Mouse (Mus musculus) limb, embryonic 11.5 days (tissue): ENCODE measurements around the gene Csf1. TPM values are rescaled to one million over a fixed set of nuclear protein-coding genes. Genes with fewer than 3 reads are reported as not detected.

Experiments used
- ATAC-seq: fragments of 200-750 bp; cut with Nextera tagmentation; 2 replicates; pipeline ENCODE4 v1.8.0; 2017; ENCODE audit warnings: low read depth; ENCODE audit not compliant: insufficient number of reproducible peaks, low FRiP score, low TSS enrichment
- DNase-seq: peaks from one replicate; pipeline ENCODE4 v3.0.0-alpha.2; 2015; ENCODE audit warnings: low spot score
- H3K27ac ChIP-seq: fragments of 300-500 bp; sonication (generic); replicated peaks from 2 replicates; pipeline ENCODE4 v1.5.1; 2014; ENCODE audit warnings: low read depth, mild to moderate bottlenecking, low read length
- H3K27me3 ChIP-seq: fragments of 300-500 bp; sonication (generic); 2 replicates; pipeline ENCODE4 v1.6.1; 2014; ENCODE audit warnings: mild to moderate bottlenecking, low read length, mixed read lengths; ENCODE audit not compliant: control insufficient read depth, insufficient read depth
- H3K36me3 ChIP-seq: fragments of 300-500 bp; sonication (generic); 2 replicates; pipeline ENCODE4 v1.6.1; 2014; ENCODE audit warnings: mild to moderate bottlenecking, low read length, moderate library complexity, mixed read lengths; ENCODE audit not compliant: control insufficient read depth, insufficient read depth
- H3K4me1 ChIP-seq: fragments of 300-500 bp; sonication (generic); 2 replicates; pipeline ENCODE4 v1.6.1; 2014; ENCODE audit warnings: low read length, mixed read lengths; ENCODE audit not compliant: control insufficient read depth, insufficient read depth
- H3K4me2 ChIP-seq: fragments of 300-500 bp; sonication (generic); 2 replicates; pipeline ENCODE4 v1.6.1; 2014; ENCODE audit warnings: low read depth, mild to moderate bottlenecking, moderate library complexity; ENCODE audit not compliant: severe bottlenecking
- H3K4me3 ChIP-seq: fragments of 300-500 bp; sonication (generic); 2 replicates; pipeline ENCODE4 v1.5.1; 2014; ENCODE audit warnings: low read depth, low read length
- H3K9ac ChIP-seq: fragments of 300-500 bp; sonication (generic); 2 replicates; pipeline ENCODE4 v1.6.1; 2014; ENCODE audit warnings: mild to moderate bottlenecking, low read length
- H3K9me3 ChIP-seq: fragments of 300-500 bp; sonication (generic); 2 replicates; pipeline ENCODE4 v1.6.1; 2016; ENCODE audit warnings: low read length; ENCODE audit not compliant: control insufficient read depth
- WGBS: fragments of 180-500 bp; shearing (Covaris S2); extraction: QIAGEN DNeasy Blood & Tissue Kit; methylation state at CpG from one replicate; pipeline ENCODE4 v1.1.7; 2014; 5-methylcytosine and 5-hydroxymethylcytosine counted together
- polyA plus RNA-seq: library from polyadenylated mRNA; unstranded; fragments of >200 nt; fragmentation: Nextera tagmentation; extraction: Ambion mirVana; gene quantifications from 2 replicates; pipeline ENCODE4 v1.2.1, GENCODE M21; 2014

Csf1 gene
- polyA plus RNA-seq, 1 experiment from 2014 or later: 4.7 TPM

- Histone ChIP-seq H3K9me3 (no peaks in the 10 kb centered on the region), H3K4me3 (no peak overlapping the region), H3K36me3 (peaks cover 5% of the 10 kb centered on the region), H3K27me3 (no peaks in the 10 kb centered on the region), H3K27ac (no peak overlapping the region), H3K4me1 (0 out of 2 replicates have a peak, but pooled peaks cover 4% of the 10 kb centered on the region), H3K9ac (no peak overlapping the region), H3K4me2 (no peak overlapping the region)
- DNase-seq (no peak), ATAC-seq (no peak)
- WGBS: 76% methylated on average over 9 of the region's 9 CpGs
Observed at GRCm38 (mm10) chr3:107750775-107751540, 9.3 kb downstream of the Csf1 start.

- ATAC-seq: no peak
- no peak for DNase-seq
- Histone ChIP-seq H3K4me1 (0 out of 2 replicates have a peak, but pooled peaks cover 4% of the 10 kb centered on the region), H3K9me3 (no peaks in the 10 kb centered on the region), H3K4me3 (no peak overlapping the region), H3K9ac (no peak overlapping the region), H3K27me3 (no peaks in the 10 kb centered on the region), H3K4me2 (no peak overlapping the region), H3K36me3 (peaks cover 8% of the 10 kb centered on the region), H3K27ac (no peak overlapping the region)
- WGBS: 84% methylated on average over 4 of the region's 4 CpGs
Observed at GRCm38 (mm10) chr3:107749446-107749845, 10.8 kb downstream of the Csf1 start.

- no peak overlapping the region for H3K4me3 ChIP-seq
- WGBS: 82% methylated on average over 14 of the region's 14 CpGs
- no peak overlapping the region for H3K9ac ChIP-seq
- ATAC-seq (no peak), DNase-seq (no peak)
- no peak overlapping the region for H3K4me2 ChIP-seq
- no peaks in the 10 kb centered on the region for H3K27me3 ChIP-seq
- no peaks in the 10 kb centered on the region for H3K9me3 ChIP-seq
- H3K4me1 ChIP-seq: 0 out of 2 replicates have a peak, but pooled peaks cover 4% of the 10 kb centered on the region
- H3K36me3 ChIP-seq: peaks cover 8% of the 10 kb centered on the region
- H3K27ac ChIP-seq: no peak overlapping the region
Observed at GRCm38 (mm10) chr3:107748260-107748955, 11.9 kb downstream of the Csf1 start.

DNA sequence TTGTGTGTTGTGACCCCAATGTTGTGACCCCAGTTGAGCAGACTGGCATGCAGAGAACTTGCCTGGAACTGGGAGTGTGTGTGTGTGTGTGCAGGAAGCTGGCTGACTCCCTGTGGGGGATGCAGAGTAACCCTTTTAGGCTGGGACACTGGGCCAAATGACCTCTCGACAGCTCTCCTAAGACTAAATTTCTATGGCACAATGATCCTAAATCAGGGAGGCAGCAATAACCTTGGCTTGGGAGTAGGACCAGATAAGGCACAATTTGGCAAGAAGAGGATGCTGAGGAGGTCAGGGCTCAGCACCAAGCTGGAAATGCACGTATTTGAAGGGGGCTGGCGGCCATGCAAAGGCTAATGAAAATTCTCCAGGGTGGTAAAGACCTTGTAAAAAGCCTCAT lies 14.2 kb downstream of the Csf1 start:
- no peaks in the 10 kb centered on the region for H3K9me3 ChIP-seq
- no peak overlapping the region for H3K27ac ChIP-seq
- peaks cover 8% of the 10 kb centered on the region; the same call in 1 of the 2 replicates for H3K4me1 ChIP-seq
- H3K36me3 ChIP-seq: peaks cover 5% of the 10 kb centered on the region
- no peak overlapping the region for H3K4me2 ChIP-seq
- H3K27me3 ChIP-seq: no peaks in the 10 kb centered on the region
- ATAC-seq (no peak), DNase-seq (no peak)
- no peak overlapping the region for H3K4me3 ChIP-seq
- WGBS: 52% methylated on average over 3 of the region's 3 CpGs
- H3K9ac ChIP-seq: no peak overlapping the region

- Histone ChIP-seq H3K4me3 (no peak overlapping the region), H3K4me2 (no peak overlapping the region), H3K4me1 (peaks cover 21% of the 10 kb centered on the region), H3K9ac (no peak overlapping the region), H3K27me3 (no peaks in the 10 kb centered on the region), H3K36me3 (peaks cover 5% of the 10 kb centered on the region; the same call in 1 of the 2 replicates), H3K27ac (no peak overlapping the region), H3K9me3 (no peaks in the 10 kb centered on the region)
- no peak for ATAC-seq
- DNase-seq: no peak
- WGBS: 83% methylated on average over 1 of the region's 1 CpGs
Observed at GRCm38 (mm10) chr3:107743650-107744049, 16.6 kb downstream of the Csf1 start.

DNA sequence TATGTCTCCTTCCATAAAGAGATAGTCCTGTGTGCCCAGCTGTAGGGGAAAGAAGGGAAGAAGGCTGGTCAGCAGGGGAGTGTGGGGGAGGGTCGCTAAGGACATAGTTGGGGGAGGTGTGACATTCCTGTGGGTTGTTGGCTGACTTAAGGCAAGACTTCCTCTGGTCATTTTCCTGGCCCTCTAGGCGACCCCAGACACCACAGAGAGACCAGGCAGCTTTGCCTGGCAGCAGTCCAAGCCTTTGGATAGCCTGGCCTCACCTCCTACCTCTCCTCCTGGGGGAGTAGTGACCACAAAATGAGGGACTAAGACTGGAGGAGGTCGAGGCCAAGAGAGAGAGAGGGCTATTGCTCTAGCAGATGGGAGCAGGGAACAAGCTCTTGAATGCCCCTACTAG lies 17.2 kb downstream of the Csf1 start:
- DNase-seq (no peak), ATAC-seq (no peak)
- Histone ChIP-seq H3K36me3 (peaks cover 4% of the 10 kb centered on the region; the same call in 1 of the 2 replicates), H3K4me3 (no peak overlapping the region), H3K27ac (no peak overlapping the region), H3K27me3 (no peaks in the 10 kb centered on the region), H3K4me2 (no peak overlapping the region), H3K9me3 (no peaks in the 10 kb centered on the region), H3K4me1 (peaks cover 21% of the 10 kb centered on the region), H3K9ac (no peak overlapping the region)
- 32% methylated on average over 3 of the region's 3 CpGs for WGBS

- no peak for ATAC-seq
Observed at GRCm38 (mm10) chr3:107742071-107742710, 18.1 kb downstream of the Csf1 start.

DNA sequence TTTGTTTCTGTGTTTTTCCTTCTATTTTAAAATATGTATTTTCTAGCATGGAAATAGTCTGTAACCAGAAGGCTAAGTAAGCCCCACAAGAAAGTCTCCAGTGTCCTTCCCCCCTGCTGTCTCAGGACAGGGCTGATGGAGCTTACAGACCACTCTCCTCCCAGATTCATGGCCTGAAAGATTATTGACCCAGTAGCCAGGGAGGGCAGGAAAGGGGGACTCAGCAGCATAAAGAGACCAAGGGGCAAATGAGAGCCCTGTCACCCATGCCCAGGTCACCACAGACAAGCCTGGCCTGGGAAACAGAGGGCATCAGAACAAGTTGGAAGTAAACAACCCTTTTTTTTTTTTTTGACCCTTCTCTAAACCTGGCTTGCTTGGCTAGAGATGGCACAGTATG lies 18.9 kb downstream of the Csf1 start:
- H3K4me3 ChIP-seq: no peak overlapping the region
- no peak overlapping the region for H3K4me2 ChIP-seq
- H3K9ac ChIP-seq: no peak overlapping the region
- ATAC-seq (no peak), DNase-seq (no peak)
- 0 out of 2 replicates have a peak overlapping the region, but pooled peaks have one; percentile 30 for H3K27ac ChIP-seq
- no peaks in the 10 kb centered on the region for H3K27me3 ChIP-seq
- peaks cover 21% of the 10 kb centered on the region for H3K4me1 ChIP-seq
- H3K9me3 ChIP-seq: no peaks in the 10 kb centered on the region
- 0 out of 2 replicates have a peak, but pooled peaks cover 3% of the 10 kb centered on the region for H3K36me3 ChIP-seq

More at GRCm38 (mm10) chr3:107742071-107742710, 18.1 kb downstream of the Csf1 start:
- Histone ChIP-seq H3K27me3 (no peaks in the 10 kb centered on the region), H3K9ac (no peak overlapping the region), H3K4me1 (peaks cover 21% of the 10 kb centered on the region), H3K4me2 (no peak overlapping the region), H3K9me3 (no peaks in the 10 kb centered on the region), H3K27ac (no peak overlapping the region), H3K4me3 (no peak overlapping the region), H3K36me3 (0 out of 2 replicates have a peak, but pooled peaks cover 3% of the 10 kb centered on the region)
- WGBS: 89% methylated on average over 10 of the region's 10 CpGs
- no peak for DNase-seq
